Mouse (Mus musculus) mouse trophoblast stem cell (cell line): ENCODE results near the gene Phlda3.

Source experiments
- in situ Hi-C, 2 experiments: fragments of 300-500 bp; cut with MseI, MboI; formaldehyde crosslinking; loops; 2 replicates in 1 of 2; 3 replicates in 1 of 2; pipeline ENCODE4 v1.15.1; 2025

Gene Phlda3

DNA sequence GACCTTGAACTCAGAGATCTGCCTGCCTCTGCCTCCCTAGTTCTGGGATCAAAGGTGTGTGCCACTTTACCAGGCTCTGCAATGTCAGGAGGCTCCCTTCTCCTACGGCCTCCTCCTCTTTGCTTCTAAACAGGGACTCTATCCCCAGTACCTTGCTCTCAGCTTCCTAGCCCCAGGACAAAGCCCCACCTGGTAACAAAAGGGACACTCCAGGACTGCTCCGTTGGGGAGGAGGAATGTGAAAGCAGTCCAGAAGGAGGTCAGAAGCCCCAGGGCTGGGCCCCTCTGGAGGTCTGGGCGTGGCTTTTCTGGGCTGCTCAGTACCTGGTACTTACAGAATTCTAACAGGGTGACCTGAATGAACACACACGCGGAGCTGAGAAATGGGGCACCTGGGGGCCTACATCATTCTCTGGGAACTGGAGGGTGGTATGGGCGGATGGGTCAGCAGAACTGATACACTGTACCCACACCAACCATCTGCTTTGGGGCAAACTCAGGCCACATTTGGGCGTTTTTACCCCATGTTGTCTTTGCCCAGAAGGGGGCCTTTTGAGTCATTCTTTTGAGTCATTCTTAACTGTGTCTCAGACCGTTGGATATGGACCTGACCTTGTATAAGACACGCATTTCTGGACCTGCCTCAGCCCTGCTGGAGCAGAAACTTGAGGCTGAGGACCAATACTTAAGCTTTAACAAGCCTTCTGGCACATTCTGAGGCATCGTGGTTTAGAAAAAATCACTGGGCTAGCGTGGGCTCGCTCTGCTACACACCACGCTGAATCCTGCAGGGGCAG, 26.4 kb downstream of the Phlda3 start:
- in situ Hi-C loops: no loop called here

GRCm38 (mm10) chr1:135793370-135794215, 27.7 kb downstream of the Phlda3 start:
- in situ Hi-C loops: no loop called here

DNA sequence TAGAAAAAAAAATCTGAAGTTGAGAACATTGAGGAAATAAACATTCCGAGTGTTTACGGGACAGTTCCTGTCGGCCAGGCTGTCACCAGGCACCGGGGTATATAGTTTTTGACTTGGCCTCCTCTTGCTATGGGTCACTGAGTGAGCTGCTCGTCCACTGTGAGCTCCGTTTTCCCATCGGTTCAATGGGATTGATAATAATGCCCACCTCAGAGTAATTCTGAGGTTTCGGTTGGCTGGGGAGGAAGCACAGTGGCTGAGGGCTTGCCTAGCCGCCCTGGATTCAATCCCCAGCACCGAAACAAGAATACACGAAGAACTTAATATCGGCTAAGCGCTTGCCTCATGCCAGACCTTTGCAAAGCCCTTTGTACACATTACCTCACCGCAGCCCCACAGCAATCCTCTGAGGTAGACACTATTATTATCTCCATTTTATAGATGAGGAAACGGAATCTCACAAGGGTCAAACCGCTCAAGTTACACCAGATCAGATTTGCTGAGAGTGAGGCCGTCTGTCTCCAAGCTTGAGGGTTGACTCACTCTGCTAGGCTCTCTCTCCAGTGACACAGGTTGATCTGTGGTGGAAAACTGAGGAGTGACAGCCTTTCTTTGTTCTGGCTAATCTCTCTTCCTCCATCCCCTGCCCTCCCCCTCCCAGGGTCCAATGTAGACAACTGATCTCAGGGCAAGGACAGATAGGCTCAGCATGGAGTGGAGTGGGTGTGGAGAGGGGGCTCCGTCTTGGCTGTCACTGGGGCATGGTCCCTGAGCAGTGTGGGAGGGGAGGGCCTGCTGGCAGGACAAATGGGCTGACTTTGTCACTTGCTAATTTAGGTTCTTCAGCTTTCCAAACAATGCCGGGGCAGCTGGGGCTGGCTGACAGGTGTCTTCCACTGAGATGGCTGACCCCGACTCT, 28.6 kb downstream of the Phlda3 start:
- in situ Hi-C loops: no loop called here

DNA sequence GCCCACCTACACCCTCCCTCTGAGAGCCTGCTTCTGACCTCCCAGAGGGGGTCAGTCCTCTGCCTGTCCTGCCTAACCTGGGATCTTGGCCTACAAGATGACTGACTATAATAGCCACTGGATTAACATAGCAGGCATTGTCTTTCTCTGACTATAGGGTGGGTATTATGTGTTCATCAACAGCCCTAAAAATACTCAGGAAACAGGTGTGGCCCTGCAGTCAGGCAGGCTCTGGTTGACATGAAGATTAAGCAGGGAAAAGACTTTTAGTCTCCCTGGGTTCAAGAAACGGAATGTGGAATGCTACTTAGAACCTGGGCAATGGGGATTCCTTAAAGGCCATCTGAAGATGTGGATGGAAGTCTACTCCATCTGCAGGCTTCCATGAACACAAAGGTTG, 32.6 kb downstream of the Phlda3 start:
- in situ Hi-C loops: no loop called here

GRCm38 (mm10) chr1:135799109-135799627, 33.2 kb downstream of the Phlda3 start:
- in situ Hi-C loops: no loop called here

- in situ Hi-C loops: no loop called here
Observed at GRCm38 (mm10) chr1:135800192-135800950, 34.5 kb downstream of the Phlda3 start.

- in situ Hi-C loops: no loop called here
Observed at GRCm38 (mm10) chr1:135807546-135807945, 41.6 kb downstream of the Phlda3 start.

GRCm38 (mm10) chr1:135810180-135810579, 44.3 kb downstream of the Phlda3 start:
- in situ Hi-C loops: no loop called here

- in situ Hi-C loops: no loop called here
Observed at GRCm38 (mm10) chr1:135811016-135811646, 45.2 kb downstream of the Phlda3 start.

DNA sequence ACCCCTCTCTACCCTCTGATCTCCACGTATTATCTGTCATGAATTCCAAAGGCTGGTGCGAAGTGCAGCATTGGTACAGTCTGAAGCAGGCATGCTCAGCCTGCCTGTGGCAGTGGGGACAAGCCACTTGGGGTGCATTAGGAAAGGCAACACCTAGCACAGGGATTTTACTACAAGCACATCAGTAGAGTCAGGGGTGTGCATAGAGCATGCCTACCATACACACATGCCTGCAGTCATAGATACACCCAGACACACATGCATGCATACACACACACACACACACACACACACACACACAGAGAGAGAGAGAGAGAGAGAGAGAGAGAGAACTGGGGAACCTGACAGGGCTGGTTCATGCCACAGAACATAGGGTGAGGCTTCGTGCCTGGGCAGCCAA, 46.3 kb downstream of the Phlda3 start:
- in situ Hi-C loops: no loop called here

- in situ Hi-C loops: no loop called here
Observed at GRCm38 (mm10) chr1:135812618-135813017, 46.7 kb downstream of the Phlda3 start.

GRCm38 (mm10) chr1:135813071-135813470, 47.2 kb downstream of the Phlda3 start:
- in situ Hi-C loops: no loop called here

DNA sequence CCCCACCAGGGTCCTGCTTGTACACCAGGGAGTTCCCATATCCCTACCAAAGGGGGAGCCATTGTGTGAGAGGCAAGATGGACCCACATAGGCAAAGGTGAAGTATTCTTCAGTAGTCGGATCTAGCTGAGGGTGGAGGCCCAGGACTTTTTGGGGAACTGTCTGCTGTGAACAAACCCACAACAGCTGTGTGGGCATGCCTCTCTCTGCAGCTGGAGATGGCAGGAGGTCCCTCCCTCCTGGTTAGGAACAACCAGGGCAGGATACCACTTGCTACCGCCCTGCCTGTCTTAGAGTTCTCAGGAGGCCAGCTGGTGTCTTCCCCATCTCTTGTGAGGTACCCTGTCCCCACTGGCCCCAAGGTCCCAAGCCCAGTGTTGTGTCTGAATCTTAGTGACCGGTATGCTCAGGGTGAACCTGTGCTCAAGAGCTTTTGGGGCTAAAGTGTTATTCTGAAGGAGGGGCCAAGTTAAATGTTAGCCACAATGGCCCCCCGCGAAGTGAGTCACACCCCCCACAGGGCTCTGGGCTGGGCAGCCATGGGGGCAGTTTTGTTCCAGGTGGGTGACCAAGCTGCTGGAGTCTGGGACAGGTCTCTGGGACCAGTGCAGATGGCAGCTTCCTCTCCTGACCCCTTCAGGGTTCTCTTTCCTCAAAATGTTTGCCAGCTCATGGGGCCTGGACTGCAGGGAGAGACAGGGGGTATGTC, 47.9 kb downstream of the Phlda3 start:
- in situ Hi-C loops: no loop called here

GRCm38 (mm10) chr1:135814531-135814930, 48.6 kb downstream of the Phlda3 start:
- in situ Hi-C loops: no loop called here

DNA sequence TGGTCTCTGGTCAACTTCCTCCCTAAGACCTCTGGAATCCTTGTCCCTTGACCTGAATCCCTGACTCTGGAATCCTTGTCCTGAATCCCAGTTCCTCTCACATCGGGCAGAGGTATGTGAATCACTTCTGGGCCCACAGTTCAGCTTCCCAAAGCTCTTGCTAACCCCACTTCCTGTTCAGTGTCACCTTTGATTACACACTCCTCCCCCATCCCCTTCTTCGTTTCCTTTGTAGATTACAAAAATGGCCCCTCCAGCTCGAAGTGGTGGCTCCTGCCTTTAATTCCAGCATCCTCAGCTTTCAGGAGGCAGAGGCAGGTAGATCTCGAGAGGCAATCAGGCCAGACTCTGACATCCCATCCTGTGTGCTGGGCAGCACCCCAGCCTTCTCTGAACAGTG, 51.7 kb downstream of the Phlda3 start:
- in situ Hi-C loops: no loop called here

- in situ Hi-C loops: no loop called here
Observed at GRCm38 (mm10) chr1:135818481-135819086, 52.7 kb downstream of the Phlda3 start, which contains the start of gene Lad1. Gene Lad1, plus strand, starts transcription at chr1:135818598.
